Mouse (Mus musculus) cortical plate, adult 2 months (tissue): ENCODE measurements around the gene Tbc1d9. TPM values are rescaled to one million over a fixed set of nuclear protein-coding genes. Genes with fewer than 3 reads are reported as not detected.

ENCODE experiments used
- H3K27ac ChIP-seq: fragments of 200-500 bp; 2 replicates; pipeline ENCODE4 v1.5.1; 2012; ENCODE audit warnings: low read length, control low read depth, inconsistent platforms; ENCODE audit not compliant: insufficient read depth
- H3K4me1 ChIP-seq: fragments of 200-500 bp; 2 replicates; pipeline ENCODE4 v1.6.1; 2011; ENCODE audit warnings: low read length; ENCODE audit not compliant: control insufficient read depth, insufficient read depth
- H3K4me3 ChIP-seq: fragments of 200-500 bp; 2 replicates; pipeline ENCODE4 v1.5.1; 2011; ENCODE audit warnings: mild to moderate bottlenecking, low read length, control low read depth; ENCODE audit not compliant: insufficient read depth
- CTCF ChIP-seq: fragments of 200-500 bp; IDR thresholded peaks from 2 replicates; pipeline ENCODE4 v1.5.1; 2011; ENCODE audit warnings: mild to moderate bottlenecking, control low read depth, low read length; ENCODE audit not compliant: insufficient read depth; ENCODE audit errors: extremely low read depth
- POLR2A ChIP-seq: fragments of 200-500 bp; IDR thresholded peaks from 2 replicates; pipeline ENCODE4 v1.6.1; 2011; ENCODE audit warnings: mild to moderate bottlenecking, low read length, control low read depth; ENCODE audit not compliant: insufficient read depth; ENCODE audit errors: extremely low read depth
- polyA plus RNA-seq: library from polyadenylated mRNA; depleted of rRNA; stranded (reverse); fragments of >200 nt; gene quantifications from 2 replicates; pipeline ENCODE4 v1.2.3, GENCODE M21; 2012

Tbc1d9 gene
- polyA plus RNA-seq, 1 experiment = 49.2 TPM

DNA sequence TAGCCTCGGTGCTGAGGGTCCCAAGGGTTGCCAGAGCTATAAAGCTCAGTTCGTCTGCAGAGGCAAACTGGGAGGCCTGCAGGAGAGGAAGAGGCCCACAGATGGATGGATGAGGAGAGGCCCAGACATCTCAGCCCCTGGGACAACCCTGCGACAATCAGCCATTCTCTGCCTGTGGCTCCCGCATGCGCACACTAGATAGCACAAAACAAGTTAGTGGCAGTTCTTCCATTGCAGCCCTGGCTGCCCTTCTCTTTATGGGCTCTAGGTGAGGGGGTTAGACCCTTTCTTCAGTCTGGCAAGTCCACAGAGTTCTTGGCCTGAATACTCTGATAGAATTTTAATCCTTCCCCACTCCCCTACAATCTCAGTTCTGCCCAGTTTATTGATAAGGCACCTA is 87.6 kb downstream of the Tbc1d9 start:
- Histone ChIP-seq H3K4me3 (no peak overlapping the region), H3K4me1 (no peaks in the 10 kb centered on the region), H3K27ac (no peak overlapping the region)
- no peak for TF ChIP-seq CTCF
- no peak for TF ChIP-seq POLR2A

DNA sequence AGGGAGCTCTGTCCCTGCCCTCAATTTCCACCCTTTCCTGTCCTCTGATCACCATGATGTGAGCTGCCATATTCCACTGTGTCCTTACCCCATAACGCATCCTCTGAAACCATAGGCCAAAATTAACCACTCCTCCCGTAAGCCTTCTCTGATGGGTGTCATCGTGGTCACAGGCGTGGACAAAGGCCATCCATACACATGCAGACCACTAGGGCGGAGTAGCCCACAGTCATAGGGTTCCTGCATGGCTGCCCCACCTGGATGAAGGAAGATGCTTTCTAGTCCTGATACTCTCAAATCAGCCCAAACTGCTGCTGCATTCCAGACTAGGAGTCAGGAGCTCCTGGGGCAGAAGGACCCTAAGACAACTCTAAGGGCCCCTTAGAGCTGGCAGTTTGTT is 92.5 kb downstream of the Tbc1d9 start:
- TF ChIP-seq POLR2A = no peak
- no peak for TF ChIP-seq CTCF
- Histone ChIP-seq H3K4me3 (no peak overlapping the region), H3K4me1 (no peaks in the 10 kb centered on the region), H3K27ac (no peak overlapping the region)

DNA sequence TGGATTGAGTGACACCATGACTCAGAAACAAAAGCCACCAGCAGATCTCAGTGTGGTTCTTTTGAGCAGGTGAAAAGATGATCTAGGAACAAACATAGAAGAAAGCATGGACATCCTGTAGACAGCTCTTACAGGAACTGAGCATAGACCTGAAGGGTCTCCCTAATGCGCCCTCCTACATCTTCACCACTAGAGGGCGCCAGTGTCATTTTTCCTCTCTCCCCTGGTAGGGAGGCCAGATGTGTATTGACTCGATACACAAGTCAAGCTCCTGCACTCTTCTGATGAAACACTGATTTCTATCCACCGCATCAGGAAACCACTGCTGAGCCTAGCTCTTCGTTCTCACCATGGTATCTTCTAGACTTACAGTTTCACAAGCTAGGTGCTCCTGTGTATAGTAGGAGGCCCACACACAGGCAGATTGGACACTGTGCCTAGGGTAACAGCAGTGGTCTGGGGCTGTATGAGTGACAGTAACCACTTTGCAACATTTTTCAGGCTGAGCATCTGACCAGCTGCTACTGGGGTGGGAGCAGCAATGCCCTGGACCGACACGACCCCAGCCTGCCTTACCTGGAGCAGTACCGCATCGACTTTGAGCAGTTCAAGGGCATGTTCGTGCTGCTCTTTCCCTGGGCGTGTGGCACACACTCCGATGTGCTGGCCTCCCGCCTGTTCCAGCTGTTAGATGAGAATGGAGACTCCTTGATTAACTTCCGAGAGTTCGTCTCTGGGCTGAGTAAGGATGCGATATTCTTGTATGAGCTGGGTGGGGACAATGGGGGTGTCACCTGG is 95.5 kb downstream of the Tbc1d9 start:
- TF ChIP-seq POLR2A (no peak), CTCF (peak; percentile 85)
- Histone ChIP-seq H3K27ac (no peak overlapping the region), H3K4me1 (no peaks in the 10 kb centered on the region), H3K4me3 (no peak overlapping the region)

DNA sequence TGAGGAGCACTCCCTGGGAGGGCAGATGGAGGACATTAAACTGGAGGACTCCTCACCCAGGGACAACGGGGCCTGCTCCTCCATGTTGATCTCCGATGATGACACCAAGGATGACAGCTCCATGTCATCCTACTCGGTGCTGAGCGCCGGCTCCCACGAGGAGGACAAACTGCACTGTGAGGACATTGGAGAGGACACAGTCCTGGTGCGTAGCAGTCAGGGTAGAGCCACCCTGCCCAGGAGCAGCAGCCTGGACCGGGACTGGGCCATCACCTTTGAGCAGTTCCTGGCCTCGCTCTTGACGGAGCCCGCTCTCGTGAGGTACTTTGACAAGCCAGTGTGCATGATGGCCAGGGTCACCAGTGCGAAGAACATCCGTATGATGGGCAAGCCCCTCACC is 106.0 kb downstream of the Tbc1d9 start:
- H3K4me3 ChIP-seq = no peak overlapping the region
- no peaks in the 10 kb centered on the region for H3K4me1 ChIP-seq
- no peak for TF ChIP-seq CTCF
- no peak for TF ChIP-seq POLR2A
- no peak overlapping the region for H3K27ac ChIP-seq

DNA sequence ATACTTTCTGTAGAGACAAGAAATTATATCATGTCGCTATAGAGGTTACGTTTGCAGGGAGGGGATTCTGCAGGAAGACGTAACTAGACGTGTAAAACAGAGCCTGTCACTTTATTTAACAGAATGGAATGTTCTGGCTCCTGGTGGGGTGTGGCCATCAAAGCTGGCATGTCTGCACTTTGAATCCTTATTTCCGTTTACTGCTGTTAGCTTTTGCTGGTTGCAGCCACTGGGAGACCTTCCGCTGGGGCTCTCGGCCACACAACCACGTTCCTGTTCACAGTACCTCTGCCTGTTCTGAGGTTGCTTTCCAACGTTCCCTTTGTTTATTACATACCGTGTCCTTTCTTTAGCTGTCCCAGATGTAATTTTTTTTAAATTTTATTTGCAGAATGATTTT is 107.3 kb downstream of the Tbc1d9 start:
- TF ChIP-seq POLR2A = no peak
- no peak for TF ChIP-seq CTCF
- Histone ChIP-seq H3K4me3 (no peak overlapping the region), H3K27ac (no peak overlapping the region), H3K4me1 (no peaks in the 10 kb centered on the region)

DNA sequence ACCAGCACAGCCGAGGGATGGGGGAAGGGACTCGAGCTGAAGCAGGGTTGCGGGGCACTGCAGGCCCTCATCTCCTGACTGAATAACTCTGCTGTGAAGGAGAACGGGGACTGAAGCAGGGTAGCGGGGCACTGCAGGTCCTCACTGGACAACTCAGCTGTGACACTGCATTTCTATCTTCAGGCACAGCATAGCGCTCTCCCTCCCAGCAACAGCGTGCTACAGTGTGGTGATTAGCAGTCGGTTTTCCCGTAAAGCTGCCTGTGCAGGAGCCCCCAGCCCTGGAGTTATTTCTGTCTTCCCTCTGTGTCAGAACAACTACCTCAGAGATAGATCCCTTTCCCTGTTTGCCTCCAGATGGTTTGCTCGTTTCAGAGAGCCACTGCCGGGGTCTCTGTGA is 109.3 kb downstream of the Tbc1d9 start:
- no peak overlapping the region for H3K27ac ChIP-seq
- TF ChIP-seq POLR2A = no peak
- no peak for TF ChIP-seq CTCF
- no peak overlapping the region for H3K4me3 ChIP-seq
- no peaks in the 10 kb centered on the region for H3K4me1 ChIP-seq

DNA sequence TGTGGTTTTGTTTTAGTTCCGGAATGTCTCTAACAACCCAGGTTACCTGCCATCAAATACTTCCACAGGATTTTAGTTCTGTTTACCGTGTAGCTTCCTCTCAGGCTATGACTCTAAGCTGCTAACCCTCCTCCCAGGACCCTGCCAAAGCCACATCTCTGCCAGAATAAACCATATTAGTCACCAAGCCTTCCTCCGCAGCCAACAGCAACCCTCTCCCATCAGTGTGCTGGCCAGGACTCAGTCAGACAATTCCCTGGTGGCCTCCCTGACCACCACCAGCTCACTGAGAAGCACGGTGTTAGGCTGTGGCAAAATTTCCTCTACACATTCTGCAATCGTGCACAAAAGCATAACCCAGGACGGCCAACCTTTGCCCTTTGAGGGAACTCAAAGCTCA is 113.3 kb downstream of the Tbc1d9 start:
- Histone ChIP-seq H3K4me3 (no peak overlapping the region), H3K27ac (no peak overlapping the region), H3K4me1 (no peaks in the 10 kb centered on the region)
- TF ChIP-seq CTCF (no peak), POLR2A (no peak)

DNA sequence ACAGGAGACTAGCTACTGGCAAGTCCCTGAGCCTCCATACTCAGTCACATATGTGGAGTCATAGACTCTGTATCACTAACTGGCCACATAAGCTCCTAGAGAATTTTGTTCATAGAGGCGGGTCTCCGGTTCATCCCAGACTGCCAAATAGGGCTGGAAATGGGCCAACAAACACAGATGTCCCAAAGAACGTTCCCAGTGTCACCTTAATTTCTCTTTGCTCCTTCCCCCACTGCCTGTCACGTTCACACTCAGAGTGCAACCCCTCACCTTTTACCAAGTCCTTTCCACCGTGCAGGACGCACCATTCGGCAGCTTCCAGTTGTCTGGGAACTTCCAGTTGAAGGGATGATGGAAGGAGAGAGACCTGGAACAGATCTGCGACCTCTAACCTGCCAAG is 120.2 kb downstream of the Tbc1d9 start:
- no peak overlapping the region for H3K27ac ChIP-seq
- no peak overlapping the region for H3K4me3 ChIP-seq
- TF ChIP-seq POLR2A = no peak
- no peak for TF ChIP-seq CTCF
- H3K4me1 ChIP-seq = no peaks in the 10 kb centered on the region

DNA sequence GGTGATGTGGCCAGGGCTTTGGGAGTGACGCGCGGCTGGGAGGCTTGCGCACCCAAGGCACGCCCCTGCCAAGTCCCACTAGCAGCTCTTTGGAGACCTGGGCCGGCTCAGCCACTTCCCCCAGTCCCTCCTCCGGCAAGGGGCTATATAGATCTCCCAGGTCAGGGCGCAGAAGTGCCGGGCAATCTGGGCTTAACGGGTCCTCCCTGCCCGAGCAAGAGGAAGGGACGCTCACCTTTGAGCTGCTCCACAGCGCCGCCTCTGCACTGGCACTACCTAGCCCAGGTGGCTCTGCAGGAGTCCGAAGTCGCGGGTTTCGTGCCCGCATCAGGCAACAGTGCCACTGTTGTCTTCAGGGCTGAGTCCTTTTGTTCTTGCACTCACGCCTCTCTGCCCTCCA is 125.0 kb downstream of the Tbc1d9 start, which contains the start of gene Ucp1:
TSS of gene Ucp1 (plus strand) at position 177 of the 400 bp plus-strand sequence.
- Histone ChIP-seq H3K27ac (no peak within 1 kb of the TSS), H3K4me1 (no peaks in the 10 kb centered on the region), H3K4me3 (no peak within 1 kb of the TSS)
- no peak for TF ChIP-seq CTCF
- no peak for TF ChIP-seq POLR2A

DNA sequence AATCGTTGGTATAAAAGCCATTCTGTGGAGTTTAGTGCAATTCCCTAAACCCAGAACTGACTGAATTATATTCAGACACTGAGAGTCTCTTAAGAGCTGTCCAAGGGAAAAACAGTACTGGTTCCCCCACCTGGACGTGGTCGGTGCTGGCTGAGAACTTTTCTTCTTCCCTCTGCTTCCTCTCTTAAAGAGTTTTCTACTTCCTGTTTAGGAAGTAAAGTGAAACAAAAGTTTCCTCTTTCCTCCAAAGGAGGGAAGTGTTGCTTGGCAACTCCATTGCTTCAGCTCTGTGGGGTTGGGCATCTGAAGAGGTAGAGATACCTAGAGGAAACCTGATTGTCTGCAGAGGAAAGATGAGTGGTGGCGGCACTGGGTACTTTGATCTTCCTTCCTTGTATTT is 132.2 kb downstream of the Tbc1d9 start:
- H3K4me1 ChIP-seq = no peaks in the 10 kb centered on the region
- H3K27ac ChIP-seq = no peak overlapping the region
- no peak overlapping the region for H3K4me3 ChIP-seq
- TF ChIP-seq CTCF = no peak
